Mouse (Mus musculus): ENCODE data around the gene Nt5e. TPM values are rescaled to one million over a fixed set of nuclear protein-coding genes. Genes with fewer than 3 reads are reported as not detected.

Nt5e gene
- polyA plus RNA-seq, 1 experiment from 2014 or later: 3.6 TPM

GRCm38 (mm10) chr9:88319226-88319625, 7.8 kb upstream of the Nt5e start:
- Histone ChIP-seq H3K9me3 (no peaks in the 10 kb centered on the region), H3K4me3 (no peak overlapping the region), H3K27me3 (no peaks in the 10 kb centered on the region), H3K9ac (no peak overlapping the region), H3K4me2 (no peak overlapping the region), H3K4me1 (no peaks in the 10 kb centered on the region), H3K27ac (no peak overlapping the region), H3K36me3 (no peaks in the 10 kb centered on the region)
- no peak for ATAC-seq (ENCODE audit: borderline replicate concordance, extremely low read depth, low FRiP score, low TSS enrichment)

DNA sequence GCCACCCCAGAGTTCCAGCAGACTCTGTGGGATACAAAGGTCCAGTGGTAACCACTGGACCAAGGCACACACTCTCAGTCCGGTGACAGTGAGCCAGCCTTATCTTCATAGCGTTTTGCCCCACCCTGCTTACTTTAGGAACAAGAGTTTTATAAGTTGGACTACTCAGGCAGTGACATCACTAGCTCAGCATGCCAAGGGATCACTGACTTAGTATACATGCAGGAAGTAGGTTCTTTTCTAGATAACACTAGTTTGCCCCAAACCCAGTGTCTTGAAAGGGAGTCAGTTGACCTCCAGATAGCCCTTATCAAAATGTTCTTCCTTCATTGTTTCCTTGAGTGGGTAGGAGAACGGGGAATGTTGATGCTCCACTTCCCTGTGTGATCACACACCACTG, 2.4 kb upstream of the Nt5e start:
- Histone ChIP-seq H3K4me3 (no peak overlapping the region), H3K27me3 (peaks cover 20% of the 10 kb centered on the region; the same call in 1 of the 2 replicates), H3K36me3 (no peaks in the 10 kb centered on the region), H3K27ac (no peak overlapping the region), H3K9me3 (no peaks in the 10 kb centered on the region), H3K9ac (no peak overlapping the region), H3K4me2 (no peak overlapping the region), H3K4me1 (peaks cover 8% of the 10 kb centered on the region; the same call in 1 of the 2 replicates)
- no peak for ATAC-seq (ENCODE audit: borderline replicate concordance, extremely low read depth, low FRiP score, low TSS enrichment)
- 67% methylated on average over 3 of the region's 3 CpGs for WGBS

DNA sequence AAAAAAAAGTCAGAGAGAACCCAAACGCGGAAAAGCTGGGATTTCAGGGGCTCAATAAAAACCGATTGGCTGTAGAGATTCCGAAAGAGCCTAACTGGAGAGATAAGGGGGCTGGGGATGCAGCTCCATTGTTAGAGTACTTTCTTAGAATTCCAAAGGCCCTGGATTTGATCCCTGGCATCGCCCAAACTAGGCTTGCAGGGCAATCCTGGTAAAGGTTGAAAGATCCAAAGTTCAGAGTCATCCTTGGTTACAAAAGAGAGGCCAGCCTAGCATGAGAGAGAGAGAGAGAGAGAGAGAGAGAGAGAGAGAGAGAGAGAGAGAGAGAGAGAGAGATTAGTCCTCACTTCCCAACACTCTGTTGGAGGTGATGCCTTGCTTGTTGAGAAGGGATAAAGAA, 1.7 kb downstream of the Nt5e start:
- H3K9me3 ChIP-seq: no peaks in the 10 kb centered on the region
- H3K4me1 ChIP-seq: peaks cover 8% of the 10 kb centered on the region; the same call in 1 of the 2 replicates
- H3K27me3 ChIP-seq: peaks cover 20% of the 10 kb centered on the region; the same call in 1 of the 2 replicates
- H3K27ac ChIP-seq: no peak overlapping the region
- H3K36me3 ChIP-seq: no peaks in the 10 kb centered on the region
- no peak for ATAC-seq (ENCODE audit: borderline replicate concordance, extremely low read depth, low FRiP score, low TSS enrichment)
- H3K4me3 ChIP-seq: no peak overlapping the region
- 28% methylated on average over 5 of the region's 5 CpGs for WGBS
- peak overlapping the region; percentile 33; the same call in 1 of the 2 replicates for H3K4me2 ChIP-seq
- no peak overlapping the region for H3K9ac ChIP-seq

GRCm38 (mm10) chr9:88329166-88329748, 2.3 kb downstream of the Nt5e start:
- 30% methylated on average over 10 of the region's 10 CpGs for WGBS
- Histone ChIP-seq H3K4me3 (no peak overlapping the region), H3K27me3 (peaks cover 20% of the 10 kb centered on the region; the same call in 1 of the 2 replicates)

DNA sequence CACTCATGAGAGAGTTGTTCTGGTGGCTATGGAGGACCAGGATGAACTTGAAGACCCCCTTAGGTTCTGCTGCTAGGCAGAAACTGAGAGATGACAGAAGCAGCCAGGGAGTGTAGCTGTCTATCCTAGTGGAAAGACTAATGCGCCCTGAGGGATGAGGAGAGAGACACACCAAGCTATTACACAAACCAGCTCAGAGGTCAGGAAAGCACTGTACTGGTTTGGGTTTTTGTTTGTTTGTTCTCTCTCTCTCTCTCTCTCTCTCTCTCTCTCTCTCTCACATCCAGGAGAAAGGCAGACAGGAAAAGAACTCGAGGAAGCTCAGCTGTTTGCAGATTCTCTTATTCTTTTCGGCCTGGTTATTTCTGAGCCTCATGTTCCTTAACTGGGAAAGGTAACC, 3.3 kb downstream of the Nt5e start:
- H3K9ac ChIP-seq: no peak overlapping the region
- no peak overlapping the region for H3K4me3 ChIP-seq
- peaks cover 20% of the 10 kb centered on the region; the same call in 1 of the 2 replicates for H3K27me3 ChIP-seq
- no peaks in the 10 kb centered on the region for H3K36me3 ChIP-seq
- no peak overlapping the region for H3K4me2 ChIP-seq
- ATAC-seq (ENCODE audit: borderline replicate concordance, extremely low read depth, low FRiP score, low TSS enrichment): no peak
- peaks cover 8% of the 10 kb centered on the region; the same call in 1 of the 2 replicates for H3K4me1 ChIP-seq
- no peaks in the 10 kb centered on the region for H3K9me3 ChIP-seq
- WGBS: 49% methylated on average over 3 of the region's 3 CpGs
- no peak overlapping the region for H3K27ac ChIP-seq

More at GRCm38 (mm10) chr9:88329166-88329748, 2.3 kb downstream of the Nt5e start:
- Histone ChIP-seq H3K27ac (0 out of 2 replicates have a peak overlapping the region, but pooled peaks have one; percentile 4), H3K9me3 (no peaks in the 10 kb centered on the region), H3K4me1 (peaks cover 8% of the 10 kb centered on the region; the same call in 1 of the 2 replicates), H3K36me3 (no peaks in the 10 kb centered on the region), H3K4me2 (0 out of 2 replicates have a peak overlapping the region, but pooled peaks have one; percentile 10), H3K9ac (no peak overlapping the region)
- no peak for ATAC-seq (ENCODE audit: borderline replicate concordance, extremely low read depth, low FRiP score, low TSS enrichment)

DNA sequence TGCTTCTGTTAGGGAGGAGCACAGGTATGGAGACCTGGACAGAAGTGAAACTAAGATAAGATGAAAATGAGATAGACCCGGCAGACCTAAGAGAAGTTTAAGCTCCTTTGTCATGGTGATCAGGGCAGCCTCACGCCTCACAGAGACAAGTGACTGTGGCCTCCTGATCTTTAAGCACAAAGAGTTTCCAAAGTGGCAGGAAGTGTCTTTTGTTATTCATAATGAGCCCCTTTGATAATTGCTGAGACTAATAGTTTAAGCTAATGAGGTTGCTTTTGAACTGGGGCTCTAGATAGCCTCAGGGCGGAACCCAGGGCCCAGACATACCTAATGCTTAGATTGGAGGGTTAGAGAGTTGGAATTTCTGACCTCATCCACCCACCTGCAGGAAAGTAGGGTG, 5.5 kb downstream of the Nt5e start:
- H3K9me3 ChIP-seq: no peaks in the 10 kb centered on the region
- H3K36me3 ChIP-seq: no peaks in the 10 kb centered on the region
- no peak overlapping the region for H3K4me2 ChIP-seq
- peaks cover 14% of the 10 kb centered on the region; the same call in 1 of the 2 replicates for H3K27me3 ChIP-seq
- H3K4me3 ChIP-seq: no peak overlapping the region
- peaks cover 4% of the 10 kb centered on the region; the same call in 1 of the 2 replicates for H3K4me1 ChIP-seq
- no peak overlapping the region for H3K9ac ChIP-seq
- WGBS: 44% methylated on average over 3 of the region's 3 CpGs
- no peak for ATAC-seq (ENCODE audit: borderline replicate concordance, extremely low read depth, low FRiP score, low TSS enrichment)
- no peak overlapping the region for H3K27ac ChIP-seq

DNA sequence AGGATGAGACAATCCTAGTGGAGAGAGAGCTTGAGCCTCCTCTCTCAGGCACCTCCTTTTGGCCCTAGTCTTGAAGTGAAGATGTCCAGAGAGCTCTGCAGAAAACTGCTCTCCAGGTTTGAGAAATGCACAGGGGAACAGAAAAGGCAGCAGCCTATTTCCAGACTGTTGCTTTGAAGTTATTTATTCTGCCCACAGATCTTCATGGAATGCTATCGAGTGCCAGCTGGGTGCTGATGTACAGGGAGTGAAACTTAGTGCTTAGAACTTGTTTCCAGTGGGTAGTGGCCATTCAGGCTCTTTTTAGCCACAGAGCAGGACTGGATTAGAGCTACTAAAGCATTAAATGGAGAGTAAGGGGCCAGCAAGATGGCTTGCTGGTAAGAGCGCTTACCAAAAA, 8.8 kb downstream of the Nt5e start:
- WGBS: 61% methylated on average over 2 of the region's 2 CpGs
- Histone ChIP-seq H3K9ac (no peak overlapping the region), H3K36me3 (no peaks in the 10 kb centered on the region), H3K4me1 (no peaks in the 10 kb centered on the region), H3K27ac (no peak overlapping the region), H3K27me3 (no peaks in the 10 kb centered on the region), H3K4me3 (no peak overlapping the region), H3K9me3 (no peaks in the 10 kb centered on the region), H3K4me2 (no peak overlapping the region)
- ATAC-seq (ENCODE audit: borderline replicate concordance, extremely low read depth, low FRiP score, low TSS enrichment): no peak

DNA sequence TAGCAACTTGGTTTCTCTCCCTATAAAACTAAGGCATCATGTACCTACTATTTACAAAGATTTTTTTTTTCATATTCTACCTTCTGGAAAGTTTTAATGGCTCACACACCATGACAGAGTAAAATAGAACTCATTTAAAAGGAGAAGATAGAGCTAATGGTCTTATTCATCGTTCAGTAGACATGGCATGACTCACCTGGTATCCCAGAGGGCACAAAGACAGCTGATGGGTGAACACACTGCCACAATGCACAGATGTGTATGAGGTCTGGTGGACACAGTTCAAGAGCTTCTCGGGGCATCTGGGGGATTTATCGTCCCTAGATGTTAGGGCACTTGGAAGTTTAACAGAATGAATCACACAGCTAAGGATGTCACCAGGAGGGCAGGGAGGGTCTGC, 13.8 kb downstream of the Nt5e start:
- H3K27ac ChIP-seq: no peak overlapping the region
- no peaks in the 10 kb centered on the region for H3K27me3 ChIP-seq
- 73% methylated on average over 3 of the region's 3 CpGs for WGBS
- H3K4me1 ChIP-seq: no peaks in the 10 kb centered on the region
- H3K9ac ChIP-seq: no peak overlapping the region
- H3K4me2 ChIP-seq: no peak overlapping the region
- no peaks in the 10 kb centered on the region; the same call in 1 of the 2 replicates for H3K9me3 ChIP-seq
- no peak for ATAC-seq (ENCODE audit: borderline replicate concordance, extremely low read depth, low FRiP score, low TSS enrichment)
- no peak overlapping the region for H3K4me3 ChIP-seq
- no peaks in the 10 kb centered on the region for H3K36me3 ChIP-seq

- no peak for ATAC-seq (ENCODE audit: borderline replicate concordance, extremely low read depth, low FRiP score, low TSS enrichment)
- WGBS: 81% methylated on average over 7 of the region's 7 CpGs
Measured at GRCm38 (mm10) chr9:88342241-88342640, 15.2 kb downstream of the Nt5e start.

GRCm38 (mm10) chr9:88342701-88343100, 15.7 kb downstream of the Nt5e start:
- Histone ChIP-seq H3K9ac (no peak overlapping the region), H3K4me2 (no peak overlapping the region), H3K4me3 (no peak overlapping the region), H3K27ac (no peak overlapping the region), H3K4me1 (no peaks in the 10 kb centered on the region), H3K27me3 (no peaks in the 10 kb centered on the region), H3K9me3 (no peaks in the 10 kb centered on the region; the same call in 1 of the 2 replicates), H3K36me3 (no peaks in the 10 kb centered on the region)
- no peak for ATAC-seq (ENCODE audit: borderline replicate concordance, extremely low read depth, low FRiP score, low TSS enrichment)
- WGBS: 72% methylated on average over 3 of the region's 3 CpGs

More at GRCm38 (mm10) chr9:88342241-88342640, 15.2 kb downstream of the Nt5e start:
- Histone ChIP-seq H3K4me3 (no peak overlapping the region), H3K27me3 (no peaks in the 10 kb centered on the region), H3K9ac (no peak overlapping the region), H3K36me3 (no peaks in the 10 kb centered on the region), H3K4me2 (no peak overlapping the region), H3K9me3 (no peaks in the 10 kb centered on the region; the same call in 1 of the 2 replicates), H3K27ac (no peak overlapping the region), H3K4me1 (no peaks in the 10 kb centered on the region)

DNA sequence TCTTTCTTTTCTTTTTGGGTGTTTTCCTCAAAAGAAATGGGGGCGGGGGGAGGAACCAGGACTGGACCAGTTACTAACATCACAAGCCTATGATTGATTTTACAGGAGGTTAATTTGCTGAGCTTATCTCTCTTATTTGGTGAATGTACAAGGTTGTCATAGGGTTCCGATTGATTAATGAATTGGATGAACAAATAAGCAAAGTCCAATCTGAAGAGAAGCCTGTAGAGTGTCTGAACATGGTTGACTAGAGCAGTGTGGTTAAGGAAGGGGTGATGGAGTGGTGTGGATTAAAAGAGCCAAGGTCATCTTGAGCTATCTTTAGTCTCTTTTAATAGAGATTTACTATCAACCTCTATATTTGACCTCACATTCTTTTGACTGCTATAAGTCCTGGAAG, 17.4 kb downstream of the Nt5e start:
- Histone ChIP-seq H3K36me3 (no peaks in the 10 kb centered on the region), H3K27ac (no peak overlapping the region), H3K27me3 (no peaks in the 10 kb centered on the region), H3K9me3 (no peaks in the 10 kb centered on the region; the same call in 1 of the 2 replicates), H3K4me1 (no peaks in the 10 kb centered on the region), H3K4me2 (no peak overlapping the region), H3K9ac (no peak overlapping the region), H3K4me3 (no peak overlapping the region)
- WGBS: 93% methylated on average over 2 of the region's 2 CpGs
- ATAC-seq (ENCODE audit: borderline replicate concordance, extremely low read depth, low FRiP score, low TSS enrichment): no peak

GRCm38 (mm10) chr9:88346857-88347256, 19.9 kb downstream of the Nt5e start:
- no peaks in the 10 kb centered on the region; the same call in 1 of the 2 replicates for H3K9me3 ChIP-seq
- no peak for ATAC-seq (ENCODE audit: borderline replicate concordance, extremely low read depth, low FRiP score, low TSS enrichment)
- 49% methylated on average over 5 of the region's 5 CpGs for WGBS
- H3K4me2 ChIP-seq: no peak overlapping the region
- no peaks in the 10 kb centered on the region for H3K4me1 ChIP-seq
- no peak overlapping the region for H3K9ac ChIP-seq
- no peaks in the 10 kb centered on the region for H3K27me3 ChIP-seq
- no peak overlapping the region for H3K4me3 ChIP-seq
- H3K36me3 ChIP-seq: no peaks in the 10 kb centered on the region
- no peak overlapping the region for H3K27ac ChIP-seq
